Mouse (Mus musculus): ENCODE results near the gene Trim26. TPM values are rescaled to one million over a fixed set of nuclear protein-coding genes. Genes with fewer than 3 reads are reported as not detected.

Trim26 gene
- total RNA-seq, 2 experiments from 2014 or later: 18.4 to 18.7 TPM

- no peak for DNase-seq (ENCODE audit: low spot score)
Observed at GRCm38 (mm10) chr17:36899376-36899775, 62.4 kb downstream of the Trim26 start.

- no peak for DNase-seq (ENCODE audit: low spot score)
Observed at GRCm38 (mm10) chr17:36900001-36900400, 63.1 kb downstream of the Trim26 start.

- no peak for DNase-seq (ENCODE audit: low spot score)
Observed at GRCm38 (mm10) chr17:36900691-36901090, 63.8 kb downstream of the Trim26 start.

DNA sequence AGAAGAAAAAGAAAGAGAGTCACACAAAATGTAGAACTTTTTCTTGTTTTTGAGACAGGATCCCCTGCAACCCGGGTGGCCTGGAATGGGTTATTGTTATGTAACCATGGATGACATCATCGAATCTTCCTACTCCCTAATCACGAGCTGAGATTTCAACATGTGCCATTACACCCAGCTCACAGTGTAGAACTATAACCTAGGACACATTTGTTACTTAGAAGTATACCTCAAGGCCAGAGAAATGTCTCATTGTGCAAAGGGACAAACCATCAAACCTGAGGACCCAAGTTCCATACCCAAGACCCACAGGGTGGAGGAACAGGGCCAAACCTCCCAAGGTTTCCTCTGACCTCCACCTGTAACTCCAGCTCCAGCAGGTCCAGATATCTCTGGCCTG, 66.7 kb downstream of the Trim26 start:
- DNase-seq (ENCODE audit: low spot score): no peak

- DNase-seq (ENCODE audit: low spot score): no peak
Observed at GRCm38 (mm10) chr17:36908235-36908634, 71.3 kb downstream of the Trim26 start.

Other genes starting within 250 kb of the Trim26 start
- not detected for gene H2-M9, start 194.5 kb upstream of the Trim26 start, total RNA-seq (2021)
- gene H2-M1, start 164.9 kb upstream of the Trim26 start, total RNA-seq (2021): not detected
- not detected for gene H2-M10.5, start 64.2 kb upstream of the Trim26 start, total RNA-seq (2021)
- gene H2-M10.6, start 25.0 kb upstream of the Trim26 start, total RNA-seq (2021): not detected
- not detected for gene Trim15, start 30.1 kb downstream of the Trim26 start, total RNA-seq (2021)
- gene Trim10, start 32.4 kb downstream of the Trim26 start, total RNA-seq (2021): not detected
- gene Trim40, start 53.0 kb downstream of the Trim26 start, total RNA-seq (2021): not detected
- not detected for gene Trim31, start 61.0 kb downstream of the Trim26 start, total RNA-seq (2021)
- gene Rnf39, start 105.8 kb downstream of the Trim26 start, total RNA-seq (2021): under 1 TPM; 0.23 to 0.24 TPM
- gene Ppp1r11, start 114.6 kb downstream of the Trim26 start, total RNA-seq (2021): 10 to 100 TPM; 58.9 to 65.9 TPM
- gene Znrd1, start 121.4 kb downstream of the Trim26 start, total RNA-seq (2021): 10 to 100 TPM; 21.9 to 22.1 TPM
- gene Znrd1as, start 121.5 kb downstream of the Trim26 start, total RNA-seq (2021): 10 to 100 TPM; 26.5 to 26.6 TPM
- under 1 TPM in 1 of 2 experiments, not detected in 1; 0.37 TPM for gene 2410137M14Rik, start 144.1 kb downstream of the Trim26 start, total RNA-seq (2021)
- gene H2-M5, start 152.4 kb downstream of the Trim26 start, total RNA-seq (2021): not detected
- not detected for gene Zfp57, start 164.0 kb downstream of the Trim26 start, total RNA-seq (2021)
- not detected for gene Mog, start 186.3 kb downstream of the Trim26 start, total RNA-seq (2021)
- gene Gabbr1, start 208.8 kb downstream of the Trim26 start, total RNA-seq (2021): 1 to 10 TPM; 5.5 to 8.2 TPM